Mouse (Mus musculus) heart, postnatal 36 days (tissue): ENCODE measurements around the gene Ptprb. TPM values are rescaled to one million over a fixed set of nuclear protein-coding genes. Genes with fewer than 3 reads are reported as not detected.
A peak's percentile ranks its signal among the peaks of the same experiment; 100 is the strongest.

Experiments used
- DNase-seq, 2 experiments: peaks; one replicate each; pipeline ENCODE4 v3.0.0; 2021 to 2022
- intact Hi-C: fragments of 180-260 bp; cut with DNase I; formaldehyde crosslinking; loops from one replicate; pipeline ENCODE4 v1.15.1; 2025
- total RNA-seq, 2 experiments: library from RNA; stranded (reverse); gene quantifications; 2 replicates each; pipeline ENCODE4 v1.2.3; 2021

Ptprb gene
- total RNA-seq, 2 experiments from 2014 or later = 71.9 to 83.3 TPM

DNA sequence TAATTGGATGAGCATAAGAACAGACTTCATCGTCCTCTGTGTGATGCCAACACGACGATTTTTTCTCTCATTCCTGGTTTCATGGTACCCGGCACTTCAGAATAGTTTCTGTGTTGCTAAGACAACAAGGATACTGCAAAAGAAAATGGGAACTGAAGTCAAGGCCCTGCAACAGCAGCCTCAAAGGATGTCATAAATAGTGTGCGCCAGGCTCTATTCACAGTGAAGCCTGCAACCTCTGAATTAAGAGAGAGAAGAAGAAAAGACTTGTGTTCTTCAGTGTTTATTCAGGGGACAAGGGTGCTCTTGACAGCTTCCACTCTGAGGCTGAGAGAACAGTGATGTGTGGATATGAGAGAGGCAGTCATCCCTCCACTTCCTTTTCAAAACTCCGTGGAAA is 140.8 kb downstream of the Ptprb start:
- no peak for DNase-seq
- intact Hi-C loops = no loop called here

- DNase-seq = no peak
- intact Hi-C loops = no loop called here
Observed at GRCm38 (mm10) chr10:116416726-116417125, 141.4 kb downstream of the Ptprb start.

DNA sequence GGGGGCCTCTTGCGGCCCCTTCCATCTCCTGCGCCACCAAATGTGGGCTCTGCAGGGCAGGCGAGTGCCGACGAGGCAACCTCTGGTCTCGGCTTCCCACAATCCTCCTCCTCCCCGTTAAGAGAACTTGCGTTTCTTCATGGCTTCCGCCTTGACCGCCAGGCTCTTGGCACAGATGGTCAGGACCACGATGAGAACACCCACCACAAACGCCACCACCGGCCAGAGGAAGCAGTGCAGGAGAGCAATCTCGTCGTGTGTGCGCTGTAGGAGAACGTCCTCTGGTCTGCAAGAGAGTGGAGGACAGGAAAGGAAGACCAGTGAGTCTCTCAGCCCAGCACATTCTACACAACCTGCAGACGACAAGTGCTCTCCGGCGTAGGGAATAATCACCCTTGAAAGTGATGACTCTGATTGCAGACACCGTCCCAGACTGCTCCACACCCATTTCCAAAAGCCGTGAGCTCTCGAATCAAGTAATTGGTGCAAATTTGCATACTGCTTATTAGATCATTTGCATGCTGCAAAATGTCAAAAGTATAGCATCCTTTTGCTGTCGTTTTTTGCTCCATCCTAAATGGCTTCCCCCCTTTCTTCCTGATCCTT is 142.9 kb downstream of the Ptprb start:
- intact Hi-C loops = no loop called here
- no peak for DNase-seq

- DNase-seq = no peak
- intact Hi-C loops = no loop called here
Observed at GRCm38 (mm10) chr10:116420976-116421375, 145.7 kb downstream of the Ptprb start.

GRCm38 (mm10) chr10:116422551-116422950 is 147.2 kb downstream of the Ptprb start:
- no peak for DNase-seq
- intact Hi-C loops = no loop called here

DNA sequence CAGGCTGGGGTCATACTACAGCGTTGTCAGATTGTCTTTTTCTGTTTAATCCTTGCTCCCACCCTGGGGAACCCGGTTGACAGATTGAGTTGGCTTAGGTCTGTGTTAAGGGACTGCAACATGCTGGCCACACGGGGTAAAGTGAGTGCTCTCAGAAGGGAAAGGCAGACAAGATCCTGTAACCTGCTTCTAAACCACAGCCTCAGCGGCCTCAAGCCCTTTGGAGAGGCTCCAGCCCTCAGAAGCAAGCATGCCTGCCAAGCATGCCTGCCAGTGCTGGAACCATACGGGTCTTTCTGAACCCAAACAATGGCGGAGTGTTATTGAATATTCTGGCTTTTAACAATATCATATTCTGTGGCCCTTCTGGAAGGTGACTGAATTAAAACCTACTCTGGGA is 149.6 kb downstream of the Ptprb start:
- intact Hi-C loops = no loop called here
- no peak for DNase-seq

DNA sequence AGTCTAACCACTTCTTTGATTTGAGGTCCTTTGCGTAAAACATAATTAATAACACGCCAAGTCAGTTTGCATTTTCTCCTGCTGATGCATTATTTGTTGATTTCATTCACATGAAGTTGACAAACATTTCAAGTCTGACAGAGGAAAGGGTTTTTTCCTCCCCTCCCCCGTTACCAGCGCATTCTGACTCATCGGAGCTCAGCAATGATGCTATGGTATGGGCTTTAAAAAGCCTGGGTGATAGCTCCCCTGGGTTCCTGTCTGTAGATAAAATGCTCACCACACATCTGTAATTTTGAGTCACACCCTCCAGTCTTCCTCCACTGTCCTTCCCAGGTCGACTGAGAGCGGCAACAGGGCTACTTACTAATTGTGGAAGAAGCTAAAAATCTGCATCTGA is 150.9 kb downstream of the Ptprb start:
- DNase-seq = no peak
- intact Hi-C loops = no loop called here

GRCm38 (mm10) chr10:116428026-116428780 is 152.9 kb downstream of the Ptprb start:
- DNase-seq = no peak
- intact Hi-C loops = no loop called here

- DNase-seq = peak; percentile 7 to 9
- intact Hi-C loops = no loop called here
Observed at GRCm38 (mm10) chr10:116432421-116432820, 157.1 kb downstream of the Ptprb start.

- intact Hi-C loops = no loop called here
- no peak for DNase-seq
Observed at GRCm38 (mm10) chr10:116435455-116435854, 160.1 kb downstream of the Ptprb start.

Other genes starting within 250 kb of the Ptprb start
- not detected for gene 4933416C03Rik, start 161.6 kb upstream of the Ptprb start, total RNA-seq
- gene Kcnmb4, start 198.4 kb downstream of the Ptprb start, total RNA-seq = under 1 TPM; 0.22 to 0.24 TPM